Mouse (Mus musculus): ENCODE measurements around the gene Slc40a1. TPM values are rescaled to one million over a fixed set of nuclear protein-coding genes. Genes with fewer than 3 reads are reported as not detected.

Slc40a1 gene
- total RNA-seq (2021) (10 to 100 TPM; 13.5 to 19.5 TPM), polyA plus RNA-seq (2012; rRNA removed) (7.4 and 18.4 TPM in 2 replicates)
- long read RNA-seq, transcript Slc40a1-201 (8 exons, 3,370 nt): major isoform, 31 of 35 reads
- long read RNA-seq, partial matches to known transcripts: 3 of 35 reads
- long read RNA-seq, other reads (novel, unspliced or antisense): 1 of 35 reads

DNA sequence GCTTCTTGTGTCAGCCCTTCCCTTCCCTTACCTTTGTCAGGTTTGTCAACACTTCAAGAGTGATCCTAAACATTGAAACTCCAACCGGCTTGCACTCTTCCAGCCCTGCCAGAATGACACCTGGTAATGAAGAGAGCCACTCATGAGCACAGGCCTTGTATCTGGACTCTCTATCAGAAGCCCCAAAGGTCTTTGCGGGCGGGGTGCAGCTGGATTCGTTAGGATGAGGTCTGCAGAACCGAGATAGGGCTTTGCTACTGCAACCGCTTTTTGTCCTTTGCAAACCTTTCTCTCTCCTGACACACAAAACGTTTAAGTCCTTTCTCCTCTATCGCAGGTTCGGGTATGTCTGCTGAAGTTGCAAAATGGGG is at the start of gene Slc40a1:
TSS of gene Slc40a1 (minus strand) at position 131 of the 371 bp plus-strand sequence.
- Histone ChIP-seq H3K9ac (ENCODE audit: low read depth, low read length) (peak within 1 kb of the TSS; percentile 65), H3K79me2 (replicated peaks; ENCODE audit: control insufficient read depth, insufficient read depth, low read length) (no peaks in the 10 kb centered on the region), H3K36me3 (ENCODE audit: control insufficient read depth, insufficient read depth, low read length) (no peaks in the 10 kb centered on the region), H3K27me3 (ENCODE audit: control insufficient read depth, insufficient read depth, low read length) (no peaks in the 10 kb centered on the region), H3K27ac (peak within 1 kb of the TSS; percentile 81), H3K4me1 (ENCODE audit: control insufficient read depth, insufficient read depth, low read length) (no peaks in the 10 kb centered on the region; the same call in 1 of the 2 replicates), H3K4me3 (peak within 1 kb of the TSS; percentile 66)
- 67% methylated on average over 9 of the region's 9 CpGs for WGBS
- DNase-seq: no peak
- intact Hi-C loops (cut with DNase I): no loop called here
- TF ChIP-seq POLR2A (IDR thresholded peaks at IDR 0.05; ENCODE audit: insufficient read depth, low read depth, low read length): no peak
- no peak for TF ChIP-seq EP300 (IDR thresholded peaks at IDR 0.05; ENCODE audit: insufficient read depth, low read depth, low read length)
- TF ChIP-seq CTCF (IDR thresholded peaks at IDR 0.05): no peak

DNA sequence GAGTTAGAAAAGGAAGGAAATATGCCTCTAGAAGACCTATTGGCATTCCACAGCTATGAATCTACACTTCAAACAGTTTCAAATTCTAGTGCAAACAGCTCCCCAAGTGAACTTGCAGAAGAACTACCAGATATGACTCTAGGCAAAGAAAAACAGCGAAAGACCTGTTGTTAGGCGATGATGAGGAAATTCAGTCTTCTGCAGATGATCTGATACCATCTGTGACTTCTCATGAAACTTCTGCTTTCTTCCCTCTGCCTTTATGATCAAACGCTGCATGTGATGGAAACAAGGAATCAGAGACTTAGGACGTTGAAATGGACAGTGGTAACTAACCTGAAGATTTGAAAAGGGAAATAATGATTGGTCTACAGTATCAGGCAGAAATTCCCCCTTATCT is 45.0 kb upstream of the Slc40a1 start:
- Histone ChIP-seq H3K36me3 (ENCODE audit: control insufficient read depth, insufficient read depth, low read length) (no peaks in the 10 kb centered on the region), H3K4me3 (no peak overlapping the region), H3K4me1 (ENCODE audit: control insufficient read depth, insufficient read depth, low read length) (no peaks in the 10 kb centered on the region), H3K79me2 (replicated peaks; ENCODE audit: control insufficient read depth, insufficient read depth, low read length) (no peaks in the 10 kb centered on the region), H3K27me3 (ENCODE audit: control insufficient read depth, insufficient read depth, low read length) (no peaks in the 10 kb centered on the region), H3K27ac (no peak overlapping the region), H3K9ac (ENCODE audit: low read depth, low read length) (no peak overlapping the region)
- intact Hi-C loops (cut with DNase I): no loop called here
- no peak for DNase-seq
- no peak for TF ChIP-seq EP300 (IDR thresholded peaks at IDR 0.05; ENCODE audit: insufficient read depth, low read depth, low read length)
- TF ChIP-seq POLR2A (IDR thresholded peaks at IDR 0.05; ENCODE audit: insufficient read depth, low read depth, low read length): no peak
- no peak for TF ChIP-seq CTCF (IDR thresholded peaks at IDR 0.05)
- WGBS: 75% methylated on average over 4 of the region's 4 CpGs

DNA sequence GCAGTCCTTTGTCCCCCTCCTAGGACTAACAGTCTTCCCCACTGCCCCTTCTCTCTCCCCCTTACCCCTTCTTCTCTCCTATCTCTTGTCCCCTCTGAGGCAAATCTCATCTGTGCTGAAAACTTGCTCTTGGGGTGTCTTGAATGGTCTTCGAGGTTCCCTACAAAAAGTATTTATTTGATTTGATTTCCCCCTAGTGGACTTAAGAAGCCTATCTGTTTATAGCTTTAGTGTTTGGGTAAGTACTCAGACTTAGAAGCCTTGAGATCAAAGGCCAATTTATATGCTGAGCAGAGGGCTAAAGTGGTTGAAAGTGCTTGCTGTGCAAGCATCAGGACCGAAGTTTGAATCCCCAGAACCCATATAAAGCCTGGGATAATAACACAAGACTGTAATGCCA is 22.7 kb upstream of the Slc40a1 start:
- 62% methylated on average over 2 of the region's 2 CpGs for WGBS
- H3K9ac ChIP-seq (ENCODE audit: low read depth, low read length): no peak overlapping the region
- intact Hi-C loops (cut with DNase I): no loop called here
- H3K4me1 ChIP-seq (ENCODE audit: control insufficient read depth, insufficient read depth, low read length): no peaks in the 10 kb centered on the region
- no peaks in the 10 kb centered on the region for H3K36me3 ChIP-seq (ENCODE audit: control insufficient read depth, insufficient read depth, low read length)
- H3K27me3 ChIP-seq (ENCODE audit: control insufficient read depth, insufficient read depth, low read length): no peaks in the 10 kb centered on the region
- TF ChIP-seq POLR2A (IDR thresholded peaks at IDR 0.05; ENCODE audit: insufficient read depth, low read depth, low read length): no peak
- TF ChIP-seq CTCF (IDR thresholded peaks at IDR 0.05): peak; percentile 56
- no peaks in the 10 kb centered on the region for H3K79me2 ChIP-seq (replicated peaks; ENCODE audit: control insufficient read depth, insufficient read depth, low read length)
- no peak overlapping the region for H3K4me3 ChIP-seq
- DNase-seq: no peak
- H3K27ac ChIP-seq: no peak overlapping the region

DNA sequence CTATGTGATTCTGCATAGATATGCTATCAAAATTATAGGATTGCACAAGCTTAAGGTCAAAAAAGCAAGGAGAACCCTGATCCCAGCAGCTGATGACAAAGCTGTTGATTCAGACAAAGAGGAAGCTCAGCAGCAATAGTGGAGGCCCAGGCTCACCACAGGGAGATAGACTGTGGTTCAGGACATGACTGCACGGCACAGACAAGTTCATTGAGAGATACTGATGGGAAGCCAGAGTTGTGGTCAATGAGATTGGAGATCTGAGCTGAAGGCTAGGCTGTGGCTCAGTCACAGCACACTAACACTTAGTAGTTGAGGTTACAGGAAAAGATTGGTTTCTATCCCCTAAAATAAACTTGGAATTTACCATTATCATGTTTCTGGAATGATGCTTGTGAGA is 21.5 kb upstream of the Slc40a1 start:
- no peak overlapping the region for H3K9ac ChIP-seq (ENCODE audit: low read depth, low read length)
- no peak for TF ChIP-seq EP300 (IDR thresholded peaks at IDR 0.05; ENCODE audit: insufficient read depth, low read depth, low read length)
- no peak for TF ChIP-seq CTCF (IDR thresholded peaks at IDR 0.05)
- no peak for TF ChIP-seq POLR2A (IDR thresholded peaks at IDR 0.05; ENCODE audit: insufficient read depth, low read depth, low read length)
- H3K27ac ChIP-seq: no peak overlapping the region
- no peaks in the 10 kb centered on the region for H3K36me3 ChIP-seq (ENCODE audit: control insufficient read depth, insufficient read depth, low read length)
- no peaks in the 10 kb centered on the region for H3K27me3 ChIP-seq (ENCODE audit: control insufficient read depth, insufficient read depth, low read length)
- H3K79me2 ChIP-seq (replicated peaks; ENCODE audit: control insufficient read depth, insufficient read depth, low read length): no peaks in the 10 kb centered on the region
- intact Hi-C loops (cut with DNase I): no loop called here
- WGBS: 29% methylated on average over 1 of the region's 1 CpGs
- DNase-seq: no peak
- H3K4me3 ChIP-seq: no peak overlapping the region
- no peaks in the 10 kb centered on the region for H3K4me1 ChIP-seq (ENCODE audit: control insufficient read depth, insufficient read depth, low read length)

DNA sequence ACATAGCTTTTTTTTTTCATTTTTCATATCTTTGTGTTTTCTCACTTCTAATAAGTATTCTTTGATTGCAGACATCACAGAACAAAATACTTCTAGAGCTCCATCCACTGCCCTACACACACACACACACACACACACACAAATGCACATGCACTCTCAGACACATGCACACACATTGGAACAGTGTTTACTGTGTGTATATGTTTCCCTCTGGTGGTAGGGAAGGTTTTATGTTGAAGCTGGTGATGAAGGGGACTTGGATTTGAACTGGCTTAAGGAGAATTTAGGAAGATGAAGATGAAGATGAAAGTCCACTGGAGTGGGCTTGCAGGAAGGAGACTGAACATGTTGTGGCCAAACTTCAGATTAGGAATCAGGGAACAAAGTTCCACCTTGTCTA is 4.8 kb upstream of the Slc40a1 start:
- no peaks in the 10 kb centered on the region for H3K27me3 ChIP-seq (ENCODE audit: control insufficient read depth, insufficient read depth, low read length)
- no peak overlapping the region for H3K4me3 ChIP-seq
- H3K79me2 ChIP-seq (replicated peaks; ENCODE audit: control insufficient read depth, insufficient read depth, low read length): no peaks in the 10 kb centered on the region
- intact Hi-C loops (cut with DNase I): loop anchor here (2.0 to 5.0 kb wide), 2 partner anchors 104 to 114 kb away; no protein-coding TSS in a partner anchor
- DNase-seq: no peak
- H3K36me3 ChIP-seq (ENCODE audit: control insufficient read depth, insufficient read depth, low read length): no peaks in the 10 kb centered on the region
- no peak for TF ChIP-seq POLR2A (IDR thresholded peaks at IDR 0.05; ENCODE audit: insufficient read depth, low read depth, low read length)
- peak; percentile 53 for TF ChIP-seq CTCF (IDR thresholded peaks at IDR 0.05)
- H3K27ac ChIP-seq: no peak overlapping the region
- H3K4me1 ChIP-seq (ENCODE audit: control insufficient read depth, insufficient read depth, low read length): no peaks in the 10 kb centered on the region
- no peak overlapping the region for H3K9ac ChIP-seq (ENCODE audit: low read depth, low read length)

DNA sequence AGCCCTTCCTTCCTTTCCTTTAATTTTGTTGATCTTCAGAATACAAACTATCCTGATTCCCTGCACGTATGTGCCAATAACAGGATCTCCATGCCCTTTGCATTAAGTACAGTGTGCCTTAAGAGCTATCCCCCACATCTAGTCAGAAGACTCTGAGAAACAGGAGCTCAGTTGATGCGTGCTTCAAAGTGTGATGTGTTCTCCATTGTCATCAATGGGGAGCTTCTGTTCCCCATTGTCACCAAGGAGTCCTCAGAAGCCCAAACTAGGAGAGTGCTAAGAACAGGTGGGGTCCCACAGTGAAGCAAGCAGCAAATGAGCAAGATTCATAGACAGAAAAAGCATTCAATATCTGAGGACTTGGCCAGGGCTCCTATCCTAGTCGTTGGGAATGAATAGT is 588 bp upstream of the Slc40a1 start:
- H3K27ac ChIP-seq: no peak overlapping the region
- intact Hi-C loops (cut with DNase I): no loop called here
- no peak overlapping the region for H3K4me3 ChIP-seq
- H3K4me1 ChIP-seq (ENCODE audit: control insufficient read depth, insufficient read depth, low read length): no peaks in the 10 kb centered on the region; the same call in 1 of the 2 replicates
- no peak for TF ChIP-seq CTCF (IDR thresholded peaks at IDR 0.05)
- no peak for TF ChIP-seq POLR2A (IDR thresholded peaks at IDR 0.05; ENCODE audit: insufficient read depth, low read depth, low read length)
- TF ChIP-seq EP300 (IDR thresholded peaks at IDR 0.05; ENCODE audit: insufficient read depth, low read depth, low read length): no peak
- H3K9ac ChIP-seq (ENCODE audit: low read depth, low read length): no peak overlapping the region
- H3K36me3 ChIP-seq (ENCODE audit: control insufficient read depth, insufficient read depth, low read length): no peaks in the 10 kb centered on the region
- no peak for DNase-seq
- no peaks in the 10 kb centered on the region for H3K27me3 ChIP-seq (ENCODE audit: control insufficient read depth, insufficient read depth, low read length)
- WGBS: 61% methylated on average over 3 of the region's 3 CpGs
- no peaks in the 10 kb centered on the region for H3K79me2 ChIP-seq (replicated peaks; ENCODE audit: control insufficient read depth, insufficient read depth, low read length)

All from heart, adult 2 months (tissue).